Mouse (Mus musculus) hindbrain, embryonic 11.5 days (tissue): ENCODE measurements around the gene Ccdc87. TPM values are rescaled to one million over a fixed set of nuclear protein-coding genes. Genes with fewer than 3 reads are reported as not detected.
"Not testable (repeated sequence)": the region's sequence is repeated elsewhere in the genome, so short reads cannot be mapped to it uniquely, and the experiment has no call there.

Experiments used
- ATAC-seq: fragments of 200-750 bp; cut with Nextera tagmentation; 2 replicates; pipeline ENCODE4 v1.8.0; 2017; ENCODE audit warnings: mild to moderate bottlenecking, moderate TSS enrichment, moderate library complexity; ENCODE audit not compliant: low FRiP score
- DNase-seq: peaks from one replicate; pipeline ENCODE4 v3.0.0-alpha.2; 2015; ENCODE audit warnings: low spot score
- H3K27ac ChIP-seq: fragments of 300-500 bp; sonication (generic); 2 replicates; pipeline ENCODE4 v1.5.1; 2014; ENCODE audit warnings: mild to moderate bottlenecking, low read depth, low read length
- H3K27me3 ChIP-seq: fragments of 300-500 bp; sonication (generic); 2 replicates; pipeline ENCODE4 v1.6.1; 2014; ENCODE audit warnings: mild to moderate bottlenecking, low read length, moderate library complexity, mixed read lengths; ENCODE audit not compliant: control insufficient read depth, insufficient read depth
- H3K36me3 ChIP-seq: fragments of 300-500 bp; sonication (generic); 2 replicates; pipeline ENCODE4 v1.6.1; 2014; ENCODE audit warnings: mild to moderate bottlenecking, low read length, moderate library complexity, mixed read lengths; ENCODE audit not compliant: control insufficient read depth, insufficient read depth
- H3K4me1 ChIP-seq: fragments of 300-500 bp; sonication (generic); replicated peaks from 2 replicates; pipeline ENCODE4 v1.6.1; 2014; ENCODE audit warnings: low read length, mixed read lengths; ENCODE audit not compliant: control insufficient read depth, insufficient read depth
- H3K4me2 ChIP-seq: fragments of 300-500 bp; sonication (generic); replicated peaks from 2 replicates; pipeline ENCODE4 v1.6.1; 2014; ENCODE audit warnings: mild to moderate bottlenecking, low read depth, low read length
- H3K4me3 ChIP-seq: fragments of 300-500 bp; sonication (generic); 2 replicates; pipeline ENCODE4 v1.5.1; 2014; ENCODE audit warnings: low read depth, low read length
- H3K9ac ChIP-seq: fragments of 300-500 bp; sonication (generic); 2 replicates; pipeline ENCODE4 v1.6.1; 2014; ENCODE audit warnings: low read depth, low read length
- H3K9me3 ChIP-seq: fragments of 300-500 bp; sonication (generic); 2 replicates; pipeline ENCODE4 v1.6.1; 2016; ENCODE audit warnings: low read length; ENCODE audit not compliant: control insufficient read depth
- WGBS: fragments of 180-500 bp; shearing (Covaris S2); extraction: QIAGEN DNeasy Blood & Tissue Kit; methylation state at CpG from one replicate; pipeline ENCODE4 v1.1.7; 2014; 5-methylcytosine and 5-hydroxymethylcytosine counted together
- polyA plus RNA-seq: library from polyadenylated mRNA; unstranded; fragments of >200 nt; fragmentation: Nextera tagmentation; extraction: Ambion mirVana; gene quantifications from 2 replicates; pipeline ENCODE4 v1.2.1, GENCODE M21; 2014

The Ccdc87 gene
- polyA plus RNA-seq, 1 experiment from 2014 or later = 0.34 TPM

GRCm38 (mm10) chr19:4810746-4811062, 28.5 kb upstream of the Ccdc87 start:
- no peak for DNase-seq
- no peak for ATAC-seq
- Histone ChIP-seq H3K4me1 (no peaks in the 10 kb centered on the region), H3K9ac (peak overlapping the region; percentile 72), H3K27me3 (no peaks in the 10 kb centered on the region), H3K9me3 (no peaks in the 10 kb centered on the region), H3K27ac (peak overlapping the region; percentile 86; the same call in 1 of the 2 replicates), H3K4me2 (peak overlapping the region; percentile 85), H3K4me3 (peak overlapping the region; percentile 86), H3K36me3 (no peaks in the 10 kb centered on the region)
- under 1% methylated on average over 17 of the region's 17 CpGs for WGBS

- Histone ChIP-seq H3K4me1 (no peaks in the 10 kb centered on the region), H3K27me3 (no peaks in the 10 kb centered on the region), H3K9me3 (no peaks in the 10 kb centered on the region), H3K4me2 (peak within 1 kb of the TSS; percentile 85), H3K4me3 (peak within 1 kb of the TSS; percentile 86), H3K9ac (peak within 1 kb of the TSS; percentile 72), H3K27ac (peak within 1 kb of the TSS; percentile 86), H3K36me3 (no peaks in the 10 kb centered on the region)
- ATAC-seq (peak; percentile 98), DNase-seq (peak; percentile 97)
- under 1% methylated on average over 83 of the region's 83 CpGs for WGBS
Observed at GRCm38 (mm10) chr19:4811063-4811908, 27.9 kb upstream of the Ccdc87 start, which contains the start of the genes Gm21992 and Rbm14. Gm21992 (minus strand) TSS chr19:4811612. Rbm14 (minus strand) TSS chr19:4811634.

- ATAC-seq = peak; percentile 47
- DNase-seq = no peak
- WGBS = 5% methylated on average over 12 of the region's 12 CpGs
- H3K9ac ChIP-seq = peak overlapping the region; percentile 61
- peak overlapping the region; percentile 86 for H3K4me3 ChIP-seq
- H3K27me3 ChIP-seq = no peaks in the 10 kb centered on the region
- H3K9me3 ChIP-seq = no peaks in the 10 kb centered on the region
- H3K4me1 ChIP-seq = no peaks in the 10 kb centered on the region
- H3K36me3 ChIP-seq = no peaks in the 10 kb centered on the region
- H3K4me2 ChIP-seq = peak overlapping the region; percentile 19
- H3K27ac ChIP-seq = peak overlapping the region; percentile 63
Observed at GRCm38 (mm10) chr19:4811909-4812242, 27.3 kb upstream of the Ccdc87 start.

GRCm38 (mm10) chr19:4812334-4812949, 26.7 kb upstream of the Ccdc87 start:
- not testable (repeated sequence) for DNase-seq, H3K36me3 ChIP-seq, H3K27me3 ChIP-seq, H3K27ac ChIP-seq, ATAC-seq, H3K4me1 ChIP-seq, H3K9me3 ChIP-seq
- H3K4me3 ChIP-seq = peak overlapping the region; percentile 86
- peak overlapping the region; percentile 61; the same call in 1 of the 2 replicates for H3K9ac ChIP-seq
- WGBS = 79% methylated on average over 8 of the region's 8 CpGs
- H3K4me2 ChIP-seq = peak overlapping the region; percentile 19

GRCm38 (mm10) chr19:4813015-4813414, 26.2 kb upstream of the Ccdc87 start:
- Histone ChIP-seq H3K9me3 (no peaks in the 10 kb centered on the region), H3K4me3 (no peak overlapping the region), H3K4me2 (no peak overlapping the region), H3K27me3 (no peaks in the 10 kb centered on the region), H3K27ac (no peak overlapping the region), H3K36me3 (no peaks in the 10 kb centered on the region), H3K9ac (no peak overlapping the region), H3K4me1 (no peaks in the 10 kb centered on the region)
- ATAC-seq = no peak
- 80% methylated on average over 6 of the region's 6 CpGs for WGBS
- DNase-seq = peak; percentile 44

GRCm38 (mm10) chr19:4817182-4817835, 21.9 kb upstream of the Ccdc87 start:
- no peak for DNase-seq
- 55% methylated on average over 1 of the region's 1 CpGs for WGBS
- Histone ChIP-seq H3K36me3 (no peaks in the 10 kb centered on the region), H3K27me3 (no peaks in the 10 kb centered on the region), H3K9ac (no peak overlapping the region), H3K4me1 (no peaks in the 10 kb centered on the region), H3K4me2 (no peak overlapping the region), H3K4me3 (no peak overlapping the region), H3K27ac (no peak overlapping the region), H3K9me3 (no peaks in the 10 kb centered on the region)
- no peak for ATAC-seq

GRCm38 (mm10) chr19:4820678-4821303, 18.4 kb upstream of the Ccdc87 start:
- no peak for DNase-seq
- Histone ChIP-seq H3K9ac (no peak overlapping the region), H3K4me2 (no peak overlapping the region), H3K36me3 (no peaks in the 10 kb centered on the region), H3K27ac (no peak overlapping the region), H3K27me3 (no peaks in the 10 kb centered on the region), H3K4me3 (no peak overlapping the region), H3K9me3 (no peaks in the 10 kb centered on the region), H3K4me1 (no peaks in the 10 kb centered on the region)
- ATAC-seq = no peak
- 86% methylated on average over 5 of the region's 5 CpGs for WGBS

GRCm38 (mm10) chr19:4828444-4829114, 10.6 kb upstream of the Ccdc87 start:
- ATAC-seq (no peak), DNase-seq (no peak)
- no peak overlapping the region for H3K27ac ChIP-seq
- H3K9me3 ChIP-seq = no peaks in the 10 kb centered on the region
- no peaks in the 10 kb centered on the region for H3K36me3 ChIP-seq
- 59% methylated on average over 16 of the region's 16 CpGs for WGBS
- no peak overlapping the region for H3K4me3 ChIP-seq
- no peak overlapping the region for H3K9ac ChIP-seq
- H3K4me2 ChIP-seq = no peak overlapping the region
- no peaks in the 10 kb centered on the region for H3K27me3 ChIP-seq
- no peaks in the 10 kb centered on the region for H3K4me1 ChIP-seq
